Mouse (Mus musculus) liver, postnatal 0 days (tissue): ENCODE results near the gene 4930578G10Rik.

Experiments
- CTCF ChIP-seq: sonication (generic); IDR thresholded peaks from 2 replicates; pipeline ENCODE4 v1.5.1; 2016; ENCODE audit warnings: antibody characterized with exemption, low read depth
- EP300 ChIP-seq: IDR thresholded peaks from 2 replicates; pipeline ENCODE4 v1.6.1; 2016; ENCODE audit warnings: antibody characterized with exemption, low read depth, mild to moderate bottlenecking

DNA sequence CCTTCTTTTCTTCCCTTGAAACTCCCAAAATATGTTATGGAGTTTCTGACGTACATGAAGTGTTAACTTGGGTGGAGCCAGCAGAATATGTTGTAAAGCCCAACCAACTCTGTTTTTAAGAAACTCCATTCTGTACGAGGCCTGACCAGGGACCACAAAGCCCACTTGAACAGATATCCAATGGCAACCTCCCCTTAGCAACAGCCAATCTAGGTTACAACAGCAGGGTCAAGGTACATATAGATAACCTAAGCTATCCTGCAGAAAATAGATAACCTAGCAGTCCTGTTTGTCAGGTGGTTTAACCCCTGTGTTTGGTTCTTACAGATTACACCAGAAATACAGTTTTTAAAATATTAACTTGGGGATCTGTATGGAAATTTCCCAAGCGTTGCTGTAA is 132.0 kb downstream of the 4930578G10Rik start:
- TF ChIP-seq CTCF (no peak), EP300 (peak; percentile 99)
